Mouse (Mus musculus): ENCODE data around the gene Tyms. TPM values are rescaled to one million over a fixed set of nuclear protein-coding genes. Genes with fewer than 3 reads are reported as not detected.

Tyms gene
- polyA plus RNA-seq, 1 experiment from 2014 or later: 321 TPM

Other genes starting within 250 kb of the Tyms start
- 0.07 TPM in 1 of 2 replicates, not detected in the other for gene Il6, start 60.5 kb downstream of the Tyms start, polyA plus RNA-seq (2016; fragmentation: Nextera tagmentation; extraction: Ambion mirVana)
- gene Garem2, start 31.5 kb upstream of the Tyms start, polyA plus RNA-seq (2016; fragmentation: Nextera tagmentation; extraction: Ambion mirVana): 6.9 and 9.4 TPM in 2 replicates
- gene 3110082J24Rik, start 32.5 kb upstream of the Tyms start, polyA plus RNA-seq (2016; fragmentation: Nextera tagmentation; extraction: Ambion mirVana): 2.4 and 3.7 TPM in 2 replicates
- 101 and 115 TPM in 2 replicates for gene Hadha, start 81.5 kb upstream of the Tyms start, polyA plus RNA-seq (2016; fragmentation: Nextera tagmentation; extraction: Ambion mirVana)
- 104 and 106 TPM in 2 replicates for gene Hadhb, start 81.6 kb upstream of the Tyms start, polyA plus RNA-seq (2016; fragmentation: Nextera tagmentation; extraction: Ambion mirVana)
- gene Adgrf3, start 132.1 kb upstream of the Tyms start, polyA plus RNA-seq (2016; fragmentation: Nextera tagmentation; extraction: Ambion mirVana): 0.05 TPM in 1 of 2 replicates, not detected in the other
- gene Selenoi, start 159.0 kb upstream of the Tyms start, polyA plus RNA-seq (2016; fragmentation: Nextera tagmentation; extraction: Ambion mirVana): 19.2 and 19.4 TPM in 2 replicates
- gene Drc1, start 207.8 kb upstream of the Tyms start, polyA plus RNA-seq (2016; fragmentation: Nextera tagmentation; extraction: Ambion mirVana): 0.60 and 0.64 TPM in 2 replicates